Mouse (Mus musculus): Measurements from ENCODE around the gene Spata21.

DNA sequence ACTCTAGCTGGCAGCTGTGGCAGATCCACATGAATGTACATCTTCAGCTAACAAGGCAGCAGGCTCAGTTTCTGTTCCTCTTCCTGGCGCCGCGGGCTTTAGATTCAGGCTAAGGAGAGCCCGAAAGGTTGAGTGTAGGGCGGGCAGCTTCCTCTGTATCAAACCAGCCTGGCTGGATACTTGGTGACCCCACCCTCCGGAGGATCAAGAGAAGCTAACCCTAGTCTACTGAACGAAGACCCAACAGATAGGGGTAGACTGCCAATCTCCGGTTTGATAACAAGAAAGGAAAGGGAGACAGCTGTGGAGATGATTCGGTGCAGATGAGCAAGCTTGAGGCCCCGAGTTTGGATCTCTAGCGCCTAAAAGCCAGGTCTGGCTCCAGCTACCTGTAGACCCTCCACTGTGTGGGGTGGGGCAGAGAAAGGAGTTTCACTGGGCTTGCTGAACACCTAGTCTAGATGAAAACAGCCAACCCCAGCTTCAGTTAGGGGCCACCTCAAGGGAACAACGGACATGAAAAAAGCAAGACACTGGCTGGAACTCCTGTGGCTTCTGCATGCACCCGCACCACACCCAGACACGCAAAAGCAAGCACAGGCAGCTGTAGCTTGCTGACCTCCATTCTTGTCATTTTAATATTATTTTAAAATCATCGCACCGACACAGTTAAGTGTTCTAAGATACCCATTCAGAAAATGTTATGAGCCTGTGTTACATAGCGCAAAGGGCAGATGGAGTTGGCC, 11.2 kb upstream of the Spata21 start:
- TF ChIP-seq CTCF (IDR thresholded peaks at IDR 0.05; ENCODE audit: low read depth) (no peak), EP300 (optimal IDR thresholded peaks at IDR 0.05) (no peak)

All from stomach, postnatal 0 days (tissue).